In genomic region chr15:30406254-30406653, GRCm38 (mm10) we compare ENCODE assay signal across 15 mouse cellular contexts.
DNase-seq lines count a peak whose midpoint lies in the region; ATAC-seq and TF ChIP-seq lines count a peak whose summit lies in the region.
"Had no signal": no experiment of that assay in that cellular context is flagged by ENCODE, and none has a peak within 500 bp of the region (broad histone marks: within the 10 kb centered on the region; RNA-seq: fewer than 3 reads in every experiment).

No protein-coding gene starts in this region.

- no peak for TF ChIP-seq CTCF in lung, embryonic 14.5 days (IDR thresholded peaks at IDR 0.05; ENCODE audit: low read depth)

- no peak overlapping the region for H3K9ac ChIP-seq in lung, embryonic 14.5 days
- no peak overlapping the region for H3K9ac ChIP-seq in forebrain, embryonic 14.5 days (ENCODE audit: low read length)
- H3K9ac ChIP-seq: limb, embryonic 12.5 days had no signal

- H3K4me2 ChIP-seq in lung, embryonic 14.5 days = no peak overlapping the region
- no peak overlapping the region for H3K4me2 ChIP-seq in myocyte (ENCODE audit: low read depth)
- no peak overlapping the region for H3K4me2 ChIP-seq in forebrain, embryonic 14.5 days (ENCODE audit: low read length)
- H3K4me2 ChIP-seq: limb, embryonic 12.5 days had no signal

- 0% methylated on average over 1 of the region's 1 CpGs for WGBS in lung, embryonic 14.5 days
- WGBS in forebrain, embryonic 14.5 days = 0% methylated on average over 1 of the region's 1 CpGs

- H3ac ChIP-seq in myocyte (ENCODE audit: control insufficient read depth, insufficient read length) = no peak overlapping the region

- H3K9me3 ChIP-seq in lung, embryonic 14.5 days (ENCODE audit: low read depth, low read length) = no peaks in the 10 kb centered on the region
- H3K9me3 ChIP-seq in forebrain, embryonic 14.5 days (replicated peaks; ENCODE audit: control insufficient read depth, low read length) = no peaks in the 10 kb centered on the region
- H3K9me3 ChIP-seq: limb, embryonic 12.5 days had no signal

- no peak overlapping the region for H3K4me3 ChIP-seq in lung, embryonic 14.5 days (ENCODE audit: low read depth, low read length)
- H3K4me3 ChIP-seq in myocyte = no peak overlapping the region
- H3K4me3 ChIP-seq in forebrain, embryonic 14.5 days (ENCODE audit: low read depth, low read length) = no peak overlapping the region
- H3K4me3 ChIP-seq: limb, embryonic 12.5 days had no signal

- TF ChIP-seq POLR2A in myocyte (IDR thresholded peaks at IDR 0.05; ENCODE audit: insufficient read length, low read depth) = no peak

- H3K27me3 ChIP-seq in lung, embryonic 14.5 days (ENCODE audit: insufficient read depth, low read length) = no peaks in the 10 kb centered on the region
- H3K27me3 ChIP-seq in myocyte (ENCODE audit: control insufficient read depth, insufficient read depth, insufficient read length) = no peaks in the 10 kb centered on the region
- H3K27me3 ChIP-seq in forebrain, embryonic 14.5 days (replicated peaks; ENCODE audit: control insufficient read depth, insufficient read depth, low read length) = no peaks in the 10 kb centered on the region
- H3K27me3 ChIP-seq: limb, embryonic 12.5 days had no signal

- H3K79me2 ChIP-seq in myocyte (ENCODE audit: control insufficient read depth, insufficient read depth) = no peaks in the 10 kb centered on the region

- no peak overlapping the region for H3K27ac ChIP-seq in lung, embryonic 14.5 days (ENCODE audit: low read depth)
- no peak overlapping the region for H3K27ac ChIP-seq in forebrain, embryonic 14.5 days (ENCODE audit: low read depth, low read length)
- H3K27ac ChIP-seq: limb, embryonic 12.5 days had no signal

- no peak for ATAC-seq in lung, embryonic 14.5 days (ENCODE audit: insufficient read depth)
- no peak for ATAC-seq in forebrain, embryonic 14.5 days
- ATAC-seq: midbrain, embryonic 16.5 days had no signal

- peak; percentile 11 for DNase-seq in adrenal gland, postnatal 10 days
- no peak for DNase-seq in adrenal gland, adult (ENCODE audit: inconsistent age in 2 of 2, low spot score in 1 of 2)
- peak; percentile 76 for DNase-seq in lung, embryonic 14.5 days
- no peak for DNase-seq in lung, postnatal 10 days
- peak; percentile 64 for DNase-seq in embryo, embryonic 10.5 days (ENCODE audit: low spot score)
- no peak for DNase-seq in cerebellum, postnatal 25 days
- no peak for DNase-seq in forebrain, embryonic 14.5 days (ENCODE audit: low spot score)
- DNase-seq: cerebellum, adult 11-12 months; heart, adult 18-20 months; heart, postnatal 36 days; kidney, adult 8-10 months; lung, postnatal 14 days had no signal

- H3K4me1 ChIP-seq in lung, embryonic 14.5 days (ENCODE audit: insufficient read depth) = no peaks in the 10 kb centered on the region
- H3K4me1 ChIP-seq in forebrain, embryonic 14.5 days (ENCODE audit: control insufficient read depth, insufficient read depth, low read length) = peaks cover 2% of the 10 kb centered on the region; the same call in 1 of the 2 replicates
- H3K4me1 ChIP-seq: limb, embryonic 12.5 days had no signal

- no peaks in the 10 kb centered on the region for H3K36me3 ChIP-seq in lung, embryonic 14.5 days (ENCODE audit: insufficient read depth)
- no peaks in the 10 kb centered on the region for H3K36me3 ChIP-seq in myocyte (ENCODE audit: control insufficient read depth, insufficient read depth)
- H3K36me3 ChIP-seq in forebrain, embryonic 14.5 days (ENCODE audit: control insufficient read depth, insufficient read depth, low read length) = no peaks in the 10 kb centered on the region
- H3K36me3 ChIP-seq: limb, embryonic 12.5 days had no signal

TF ChIP-seq in myocyte, 11 proteins besides CTCF, POLR2A, EP300 and RAD21:
- TF ChIP-seq SRF (IDR thresholded peaks at IDR 0.05; ENCODE audit: control insufficient read depth, insufficient read length, low read depth) (no peak), REST (IDR thresholded peaks at IDR 0.05; ENCODE audit: insufficient read depth, insufficient read length) (peak; percentile 91)

Comparison
In these comparisons a context has a peak if more than half of its experiments do, and no peak if none do; other contexts are left out.
1. DNase-seq: peak in adrenal gland, postnatal 10 days (single experiment), lung, embryonic 14.5 days (single experiment) and embryo, embryonic 10.5 days (single experiment); none in adrenal gland, adult (0 of 2), lung, postnatal 10 days (single experiment), cerebellum, postnatal 25 days (0 of 2) and forebrain, embryonic 14.5 days (single experiment).